Mouse (Mus musculus): Measurements from ENCODE around the gene Ces3b.
"Not testable (repeated sequence)": the region's sequence is repeated elsewhere in the genome, so short reads cannot be mapped to it uniquely, and the experiment has no call there.

Gene Ces3b

DNA sequence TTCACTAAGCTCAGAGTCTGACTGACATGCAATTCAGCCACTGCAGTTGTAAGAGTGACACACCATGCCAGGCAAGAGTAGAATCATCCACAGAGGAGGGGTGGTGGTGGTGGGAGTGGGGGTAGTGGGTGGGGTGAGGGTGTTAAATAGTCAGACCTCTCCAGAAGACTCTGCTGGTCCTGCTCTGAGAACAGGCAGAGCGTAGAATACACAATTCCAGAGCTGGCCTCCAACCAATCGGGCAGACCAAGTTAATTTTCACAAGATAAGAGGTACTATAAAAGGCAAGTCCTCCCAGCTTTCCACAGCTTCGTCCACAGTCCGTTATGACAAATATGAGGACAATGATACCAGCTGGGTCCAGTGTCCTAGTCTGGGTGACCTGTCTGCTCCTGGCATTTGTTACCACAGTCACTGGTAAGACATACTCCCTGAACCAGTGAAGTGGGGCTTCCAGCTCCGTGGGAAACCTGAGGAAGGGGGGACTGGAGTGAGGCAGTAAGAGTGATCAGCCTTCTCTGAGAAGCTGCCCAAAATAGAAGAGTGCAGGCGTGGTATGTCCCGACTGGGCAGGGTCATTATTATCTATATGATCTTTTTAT is at the start of gene Ces3b:
Gene Ces3b, plus strand, starts transcription at position 305 of the 602 bp plus-strand sequence.
- no peak for DNase-seq (ENCODE audit: low spot score)

DNA sequence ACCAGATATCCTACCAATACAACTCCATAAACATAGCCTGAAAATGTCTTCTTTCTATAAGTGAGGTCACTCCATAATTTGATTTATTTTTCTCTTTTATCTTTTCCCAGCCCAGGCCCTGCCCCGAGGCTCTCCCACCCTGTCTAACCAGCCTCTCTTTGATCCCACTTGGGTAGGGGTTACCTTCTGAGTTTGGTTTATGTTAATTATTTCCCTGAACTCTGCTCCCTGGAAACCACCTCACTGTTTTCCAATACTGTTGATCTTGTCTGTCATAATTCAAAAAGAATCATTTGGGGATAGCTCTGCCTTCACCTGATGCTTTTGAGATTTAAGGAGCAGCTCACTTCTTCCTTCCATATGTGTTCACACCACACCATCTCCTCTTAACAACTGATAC is 40.0 kb upstream of the Ces3b start:
- DNase-seq (ENCODE audit: low spot score), result no peak

DNA sequence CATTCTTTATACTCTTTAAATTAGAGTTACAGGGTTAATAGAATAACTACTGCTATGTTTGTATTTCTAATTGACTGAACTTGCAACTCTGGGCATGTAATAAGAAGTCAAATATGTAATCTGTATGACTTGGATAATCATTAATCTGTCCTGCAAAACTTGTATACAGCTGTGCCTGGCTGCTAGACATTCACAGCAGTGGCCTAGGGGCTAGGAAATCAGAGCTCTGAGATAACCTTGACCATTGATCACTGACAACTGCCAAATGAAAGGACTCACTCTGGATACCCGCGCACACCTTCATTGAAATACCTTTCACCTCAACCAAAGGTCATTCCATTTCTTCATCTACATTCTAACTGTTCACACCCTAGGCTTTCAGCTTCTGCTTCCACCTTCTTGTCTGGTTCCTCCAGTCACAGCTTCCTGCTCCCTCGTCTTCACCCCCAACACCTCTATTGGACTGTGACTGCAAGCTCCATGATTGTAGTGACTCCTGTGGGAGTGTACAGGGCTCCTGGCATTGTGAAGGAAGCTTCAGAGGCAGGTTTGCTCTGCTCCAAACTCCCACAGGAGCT is 37.6 kb upstream of the Ces3b start:
- DNase-seq (ENCODE audit: low spot score), result no peak

DNA sequence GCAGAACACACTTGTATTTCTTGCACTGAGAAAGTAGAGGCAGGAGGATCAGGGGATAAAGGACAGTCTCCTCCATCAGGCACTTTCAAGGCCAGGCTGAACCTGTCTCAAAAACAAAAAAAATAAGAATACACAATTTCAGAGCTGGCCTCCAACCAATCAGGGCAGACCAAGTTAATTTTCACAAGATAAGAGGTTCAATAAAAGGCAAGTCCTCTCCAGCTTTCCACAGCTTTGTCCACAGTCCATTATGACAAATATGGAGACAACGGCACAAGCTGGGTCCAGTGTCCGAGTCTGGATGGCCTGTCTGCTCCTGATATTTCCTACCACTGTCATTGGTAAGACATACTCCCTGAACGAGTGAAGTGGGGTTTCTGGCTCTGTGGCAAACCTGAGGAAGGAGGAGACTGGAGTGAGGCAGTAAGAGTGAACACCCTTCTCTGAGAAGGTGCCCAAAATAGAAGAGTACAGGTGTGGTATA is 35.1 kb upstream of the Ces3b start, which contains the start of gene Ces3a:
Gene Ces3a, plus strand, starts transcription at position 231 of the 484 bp plus-strand sequence.
- DNase-seq (ENCODE audit: low spot score), result no peak

DNA sequence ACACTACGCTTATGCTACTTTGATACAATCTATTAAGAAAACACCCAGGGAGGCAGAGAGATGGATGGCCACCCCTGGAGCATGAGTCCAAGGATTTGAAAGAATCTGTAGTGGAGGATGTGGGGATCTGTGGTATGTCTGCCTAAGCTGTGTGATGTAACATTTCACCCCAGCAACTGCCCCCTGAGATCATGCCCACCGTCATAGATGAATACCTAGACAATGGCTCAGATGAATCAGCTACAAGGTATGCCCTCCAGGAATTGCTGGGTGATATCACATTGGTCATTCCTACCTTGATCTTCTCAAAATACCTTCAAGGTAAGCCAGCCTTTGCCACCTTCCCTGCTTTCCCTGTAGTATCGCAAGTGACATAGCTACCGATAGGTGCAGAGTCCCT is 27.3 kb upstream of the Ces3b start:
- no peak for DNase-seq (ENCODE audit: low spot score)

DNA sequence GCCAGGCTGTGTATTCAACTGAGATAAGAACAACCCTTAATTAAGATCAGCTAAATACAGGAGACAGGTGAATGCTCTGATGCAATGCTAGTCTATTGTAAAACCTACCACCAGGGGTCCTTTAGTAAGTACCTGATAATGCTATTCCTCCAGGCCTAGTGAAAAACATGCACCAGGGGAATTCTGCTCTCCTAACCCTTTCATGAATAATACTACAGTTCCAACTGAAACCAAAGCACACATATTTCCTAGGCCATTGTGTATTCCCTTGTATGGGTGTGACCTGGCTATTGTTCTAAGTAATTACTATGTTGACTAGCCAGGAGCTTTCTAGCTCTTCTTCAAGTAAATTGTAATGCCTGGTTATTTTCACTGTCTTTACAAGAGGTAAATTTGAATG is 23.5 kb upstream of the Ces3b start:
- no peak for DNase-seq (ENCODE audit: low spot score)

DNA sequence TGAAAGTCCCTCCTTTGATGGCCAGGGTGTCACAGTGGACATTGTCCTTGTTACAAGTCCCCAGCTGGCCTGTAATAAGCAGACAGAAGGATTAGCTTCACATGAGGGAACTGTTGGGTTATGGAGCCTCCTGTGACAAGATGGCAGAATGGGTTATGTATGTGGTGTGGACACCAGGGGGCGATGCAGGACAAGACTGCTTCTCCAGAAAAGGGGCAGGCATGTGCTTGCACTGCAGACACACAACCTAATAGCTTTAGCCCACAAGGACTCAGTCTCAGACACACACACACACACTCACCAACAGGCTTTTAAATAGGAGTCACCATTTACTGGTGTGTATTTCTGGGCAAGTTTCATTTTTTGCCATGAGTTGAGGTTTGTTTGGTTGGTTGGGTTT is 16.8 kb upstream of the Ces3b start:
- DNase-seq (ENCODE audit: low spot score), result peak; percentile 77

DNA sequence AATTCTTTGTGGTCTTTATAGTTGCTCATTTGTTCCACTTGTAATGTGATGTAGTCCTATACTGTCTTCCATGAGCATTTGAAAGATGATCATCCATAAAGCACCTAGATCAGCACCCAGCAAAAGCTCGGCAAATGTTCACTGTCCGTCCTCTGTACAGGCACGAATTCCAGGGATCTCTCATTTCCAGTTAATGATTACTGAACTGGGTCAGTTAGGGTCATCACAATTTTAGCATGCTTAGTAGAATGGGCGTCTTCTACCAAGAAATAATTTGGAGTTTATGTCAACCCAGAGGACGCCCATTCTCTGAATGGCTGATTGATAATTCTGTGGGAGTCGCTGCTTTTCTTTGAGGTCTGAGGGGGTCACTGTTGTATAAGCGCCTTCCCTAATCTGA is 15.6 kb upstream of the Ces3b start:
- DNase-seq (ENCODE audit: low spot score), result not testable (repeated sequence)

DNA sequence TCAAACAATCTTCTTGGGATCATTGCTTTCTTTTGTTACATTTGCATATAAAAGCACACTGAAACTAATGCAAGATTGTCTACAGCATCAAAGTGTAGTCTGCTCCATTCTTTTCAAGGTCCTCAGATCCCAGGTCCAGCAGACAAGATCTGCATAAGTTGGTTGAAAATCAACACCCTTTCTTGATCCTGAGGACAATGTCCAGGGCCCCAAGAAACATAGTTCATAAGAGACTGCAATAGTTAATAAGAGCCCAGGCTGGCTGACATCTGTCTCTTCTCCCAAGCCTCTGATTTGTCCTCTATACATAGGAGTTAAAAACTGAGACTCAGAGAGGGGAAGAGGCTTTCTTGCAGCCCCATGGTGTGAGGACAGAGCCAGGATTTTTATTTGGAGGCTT is 14.6 kb upstream of the Ces3b start:
- DNase-seq (ENCODE audit: low spot score), result no peak

DNA sequence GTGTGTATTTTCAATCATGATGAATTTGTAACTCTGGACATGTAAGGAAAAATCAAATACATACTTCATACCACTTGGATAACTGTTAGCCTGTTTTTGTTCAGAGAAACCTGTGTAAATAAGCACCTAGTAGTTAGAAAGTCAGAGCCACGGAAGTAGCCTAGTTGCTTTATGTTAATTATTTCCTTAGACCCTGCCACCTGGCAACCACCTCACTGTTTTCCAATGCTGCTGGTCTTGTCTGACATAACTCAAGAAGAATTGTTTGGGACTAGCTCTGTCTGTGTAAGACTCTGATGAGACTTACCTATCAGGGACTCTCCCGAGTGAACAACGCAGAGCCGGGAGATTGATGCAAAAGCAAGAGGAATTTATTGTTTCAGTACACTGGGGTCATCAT is 7.0 kb upstream of the Ces3b start:
- DNase-seq (ENCODE audit: low spot score), result no peak

DNA sequence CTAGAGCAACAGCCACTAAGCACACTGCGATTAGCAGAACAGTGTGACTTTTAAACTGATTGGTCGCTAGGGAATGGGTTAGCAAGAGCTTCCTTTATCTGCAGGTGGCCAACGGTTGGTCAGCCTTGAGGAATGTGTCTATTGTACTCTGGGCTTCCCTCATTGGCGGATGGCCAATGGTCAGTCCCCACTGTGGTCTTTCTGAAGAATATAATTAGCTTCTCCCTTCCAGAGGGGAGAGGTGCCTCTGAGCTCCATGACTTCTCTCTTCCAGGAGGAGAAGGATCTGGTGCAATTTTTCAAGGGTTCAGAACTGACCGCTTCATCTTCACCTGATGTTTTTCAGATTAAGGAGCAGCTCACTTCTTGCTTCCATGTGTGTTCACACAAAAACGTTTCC is 6.5 kb upstream of the Ces3b start:
- DNase-seq (ENCODE audit: low spot score), result no peak

DNA sequence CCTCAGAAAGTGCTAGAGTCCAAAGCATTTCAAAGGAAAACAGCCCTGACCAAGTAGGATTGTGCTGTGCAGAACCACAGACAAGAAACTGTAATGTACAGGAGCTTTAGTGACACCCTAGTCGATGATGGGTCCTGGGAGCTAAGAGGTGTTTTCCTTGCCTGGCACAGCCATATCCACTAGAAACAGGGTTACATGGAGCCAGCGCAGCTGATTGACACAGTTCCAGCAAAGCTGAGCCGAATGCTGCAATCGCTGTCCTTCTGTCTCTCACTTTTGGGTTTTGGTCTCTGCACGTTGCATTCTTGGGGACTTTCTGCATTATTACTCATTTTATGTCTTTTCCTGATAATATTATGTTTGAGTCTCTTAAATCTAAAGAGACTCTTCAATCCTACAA is 5.0 kb upstream of the Ces3b start:
- DNase-seq (ENCODE audit: low spot score), result no peak

DNA sequence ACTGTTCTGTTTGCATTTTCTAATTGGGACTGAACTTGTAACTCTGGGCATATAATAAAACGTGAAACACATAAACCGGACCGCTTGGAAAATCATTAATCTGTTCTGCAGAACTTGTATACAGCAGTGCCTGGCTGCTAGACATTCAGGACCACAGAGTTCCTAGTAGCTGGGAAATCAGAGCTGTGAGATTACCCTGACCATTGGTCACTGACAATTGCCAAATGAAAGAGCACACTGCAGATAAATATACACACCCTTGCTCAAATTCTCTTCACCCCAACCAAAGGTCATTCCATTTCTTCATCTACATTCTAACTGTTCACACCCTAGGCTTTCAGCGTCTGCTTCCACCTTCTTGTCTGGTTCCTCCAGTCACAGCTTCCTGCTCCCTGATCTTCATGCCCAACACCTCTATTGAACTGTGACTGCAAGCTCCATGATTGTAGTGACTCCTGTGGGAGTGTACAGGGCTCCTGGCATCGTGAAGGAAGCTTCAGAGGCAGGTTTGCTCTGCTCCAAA is 2.7 kb upstream of the Ces3b start:
- no peak for DNase-seq (ENCODE audit: low spot score)

DNA sequence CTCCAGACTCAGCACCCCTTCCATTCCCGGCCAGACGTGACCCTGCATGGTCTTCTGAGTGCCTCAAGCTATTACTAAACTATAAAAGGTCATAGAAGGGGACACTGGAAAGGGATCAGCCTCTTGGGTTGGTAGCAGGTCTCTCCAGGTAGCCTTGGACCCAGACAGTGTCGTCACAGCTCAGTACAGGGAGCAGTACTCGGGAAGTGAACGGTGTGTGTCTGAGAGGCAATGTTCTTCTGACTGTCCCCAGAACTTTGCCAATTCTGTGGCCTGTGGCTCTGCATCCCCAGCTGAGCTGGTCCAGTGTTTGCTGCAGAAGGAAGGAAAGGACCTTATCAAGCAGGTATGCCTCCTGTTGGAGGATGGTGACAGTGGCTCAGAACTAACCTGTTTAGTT is 4.6 kb downstream of the Ces3b start:
- not testable (repeated sequence) for DNase-seq (ENCODE audit: low spot score)

DNA sequence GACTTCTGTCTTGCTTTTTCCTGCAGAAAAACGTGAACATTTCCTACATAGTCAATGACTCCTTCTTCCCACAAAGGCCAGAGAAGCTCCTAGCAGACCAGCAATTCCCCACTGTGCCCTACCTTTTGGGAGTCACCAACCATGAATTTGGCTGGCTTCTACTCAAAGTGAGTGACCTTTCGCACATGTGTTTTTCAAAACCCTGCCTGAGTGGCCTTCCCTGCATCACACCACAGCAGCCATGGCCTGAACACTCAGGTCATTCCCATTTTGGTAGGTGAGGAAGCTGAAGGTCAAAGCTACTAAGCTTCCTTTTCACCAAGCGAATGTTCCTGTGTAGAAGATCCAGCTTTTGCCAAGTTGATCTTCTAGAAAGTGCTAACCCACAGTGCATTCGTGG is 5.0 kb downstream of the Ces3b start:
- DNase-seq (ENCODE audit: low spot score), result no peak

DNA sequence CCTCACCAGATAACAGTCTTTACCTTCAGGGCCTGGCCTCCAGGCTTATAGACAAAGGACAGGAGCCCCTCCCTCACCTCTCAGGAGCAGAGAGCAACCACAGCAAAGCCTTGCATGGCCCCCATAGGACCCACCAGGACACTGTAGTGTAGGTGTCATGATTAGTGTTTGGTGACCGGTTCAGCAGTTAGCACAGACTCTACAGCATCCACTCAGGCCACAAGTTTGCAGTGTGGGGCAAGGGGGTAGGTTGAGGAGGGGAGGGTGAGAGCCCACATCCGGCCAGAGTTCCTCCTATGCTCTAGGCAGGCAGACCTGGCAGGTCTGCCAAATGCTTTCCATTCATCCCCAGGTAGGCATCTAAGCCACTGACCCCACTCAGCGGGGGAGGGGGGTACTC is 10.4 kb downstream of the Ces3b start:
- DNase-seq (ENCODE audit: low spot score), result no peak

DNA sequence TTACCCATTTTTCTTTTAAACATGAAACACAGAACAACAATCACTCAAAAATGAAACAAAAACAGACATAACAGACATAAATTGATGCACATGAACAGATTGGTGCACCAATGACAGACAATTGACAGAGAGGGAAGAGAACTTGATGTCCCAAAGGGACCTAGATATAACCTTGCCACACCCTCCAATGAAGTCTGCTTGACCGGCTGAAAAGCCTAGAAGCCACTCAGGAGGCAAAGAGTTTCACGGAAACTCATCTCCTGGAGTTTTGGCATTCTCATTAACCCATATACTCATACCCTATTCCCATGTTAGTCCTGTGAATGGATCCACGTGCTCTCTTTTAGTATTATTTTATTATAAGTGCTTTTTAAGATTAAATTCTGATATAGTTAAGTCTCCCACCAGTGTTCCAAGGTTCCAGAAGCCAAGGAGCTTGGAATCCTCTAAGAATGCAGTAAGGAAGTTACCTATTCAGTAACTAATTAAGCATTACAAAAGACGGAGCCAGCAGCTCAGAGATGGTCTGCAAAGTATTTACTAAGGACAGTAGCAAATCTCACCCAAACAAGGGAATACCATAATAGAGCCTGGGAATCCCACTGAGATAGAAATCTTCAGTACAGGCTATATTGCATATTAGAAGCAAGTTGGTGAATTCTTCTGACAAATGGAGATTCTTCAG is 18.7 kb downstream of the Ces3b start:
- not testable (repeated sequence) for DNase-seq (ENCODE audit: low spot score)

DNA sequence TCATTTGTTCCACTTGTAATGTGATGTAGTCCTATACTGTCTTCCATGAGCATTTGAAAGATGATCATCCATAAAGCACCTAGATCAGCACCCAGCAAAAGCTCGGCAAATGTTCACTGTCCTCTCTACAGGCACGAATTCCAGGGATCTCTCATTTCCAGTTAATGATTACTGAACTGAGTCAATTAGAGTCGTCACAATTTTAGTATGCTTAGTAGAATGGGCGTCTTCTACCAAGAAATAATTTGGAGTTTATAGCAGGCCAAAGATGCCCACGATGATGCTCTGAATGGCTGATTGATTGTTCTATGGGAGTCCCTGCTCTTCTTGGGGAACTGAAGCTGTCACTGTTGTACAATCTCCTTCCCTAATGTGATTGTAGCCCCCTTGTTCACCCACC is 20.1 kb downstream of the Ces3b start:
- DNase-seq (ENCODE audit: low spot score), result not testable (repeated sequence)

DNA sequence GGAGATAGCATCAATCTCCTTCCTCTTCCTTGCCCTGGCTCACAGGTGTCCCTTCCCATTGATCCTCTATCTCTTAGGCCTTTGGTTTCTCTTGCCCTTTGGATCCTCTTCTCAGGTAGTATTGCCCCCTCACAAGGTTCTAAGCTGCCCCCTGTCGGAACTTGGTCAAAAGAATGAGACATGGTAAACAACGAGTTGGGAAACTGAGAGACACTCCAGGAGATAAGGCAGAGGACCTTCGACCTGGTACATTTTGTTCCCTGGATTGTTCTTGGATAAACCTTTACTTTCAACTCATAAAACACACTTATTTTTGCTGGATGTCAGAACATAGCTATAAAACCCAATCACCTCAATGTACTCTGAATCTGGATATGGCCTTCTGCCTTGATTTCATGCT is 20.7 kb downstream of the Ces3b start:
- no peak for DNase-seq (ENCODE audit: low spot score)

DNA sequence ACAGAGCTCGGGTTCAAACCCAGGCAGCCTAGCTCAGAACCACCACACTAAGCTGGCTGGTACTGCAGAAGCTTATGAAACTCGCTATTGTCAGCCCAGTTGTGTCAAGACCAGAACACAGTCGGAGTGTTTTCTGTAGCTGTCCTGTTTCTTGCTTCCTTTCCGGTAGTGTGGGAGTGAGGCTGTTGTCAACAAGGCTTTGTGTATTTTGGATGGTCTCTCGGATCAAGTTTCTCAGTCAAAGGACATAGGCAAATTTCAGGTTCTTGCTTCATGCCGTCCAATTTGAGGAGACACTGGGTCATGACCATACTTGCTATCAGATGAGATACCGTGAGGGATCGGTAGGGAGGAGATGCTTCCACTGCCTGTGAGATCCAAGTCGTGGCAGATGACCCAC is 46.3 kb downstream of the Ces3b start:
- DNase-seq (ENCODE audit: low spot score), result no peak

DNA sequence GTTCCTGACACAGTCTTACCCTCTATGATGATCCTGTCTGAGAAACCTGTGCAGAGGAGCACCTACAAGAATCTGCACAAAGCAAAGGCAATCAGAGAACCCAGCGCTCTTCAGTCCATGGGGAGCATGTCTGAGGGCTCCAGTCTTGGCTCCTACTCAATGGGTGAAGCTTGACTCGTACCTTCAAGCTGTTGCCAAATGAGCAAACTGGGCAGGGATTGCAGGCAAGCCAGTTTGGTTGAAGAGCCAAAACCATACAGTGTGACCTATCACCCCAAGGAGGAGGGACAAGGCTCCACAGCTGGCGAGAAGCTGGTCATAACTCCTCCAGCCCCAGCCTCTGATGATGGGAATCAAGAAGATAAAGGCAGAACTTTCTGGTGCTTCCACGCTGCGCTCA is 48.0 kb downstream of the Ces3b start, which contains the start of gene Ces4a:
Gene Ces4a, plus strand, starts transcription at position 292 of the 400 bp plus-strand sequence.
- no peak for DNase-seq (ENCODE audit: low spot score)

DNA sequence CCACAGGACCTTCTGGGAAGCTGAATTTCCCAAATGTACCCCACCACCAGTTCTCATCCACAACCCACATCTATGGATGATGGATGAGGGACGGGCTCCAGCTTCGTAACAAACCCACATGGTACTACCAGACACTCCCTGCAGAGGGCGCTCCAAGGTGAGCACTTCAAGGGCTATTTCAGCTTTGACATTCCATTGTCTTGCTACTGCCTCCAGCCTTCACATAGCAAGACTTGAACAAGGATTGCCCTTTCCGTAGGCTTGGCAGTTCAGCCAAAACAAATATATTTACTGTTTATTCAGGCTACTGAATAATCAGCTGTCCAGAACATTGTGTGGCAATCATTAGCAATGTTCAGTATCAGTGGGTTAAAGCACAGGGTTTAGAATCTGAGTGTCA is 54.9 kb downstream of the Ces3b start:
- peak; percentile 73 for DNase-seq (ENCODE audit: low spot score)

DNA sequence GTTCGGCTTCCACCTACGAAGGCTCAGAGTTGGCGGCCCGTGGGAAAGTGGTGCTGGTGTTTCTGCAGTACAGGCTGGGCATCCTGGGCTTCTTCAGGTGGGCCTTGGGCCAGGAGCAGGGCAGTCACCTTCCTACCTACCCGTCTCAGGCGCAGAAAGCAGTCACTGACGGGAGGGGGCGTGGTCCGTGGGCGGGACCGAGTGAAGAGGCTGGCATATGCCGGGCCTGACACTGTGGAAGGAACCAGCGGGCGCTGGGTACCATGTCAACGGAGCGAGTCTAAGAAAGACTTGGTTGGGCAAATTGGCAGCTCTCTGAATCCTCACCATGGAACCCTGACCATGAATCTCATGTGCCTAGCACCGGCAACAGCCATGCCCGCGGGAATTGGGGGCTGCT is 58.8 kb downstream of the Ces3b start:
- DNase-seq (ENCODE audit: low spot score), result no peak

Data from retina, embryonic 14.5 days (tissue).